Mouse (Mus musculus): Measurements from ENCODE around the gene Olfr1084. TPM values are rescaled to one million over a fixed set of nuclear protein-coding genes. Genes with fewer than 3 reads are reported as not detected.
"Not testable (repeated sequence)": the region's sequence is repeated elsewhere in the genome, so short reads cannot be mapped to it uniquely, and the experiment has no call there.

The Olfr1084 gene
- polyA plus RNA-seq (2012; rRNA removed), result not detected in 2 replicates

- DNase-seq (ENCODE audit: low read depth, low spot score), result not testable (repeated sequence)
- WGBS, result 80% methylated on average over 1 of the region's 1 CpGs
Observed at GRCm38 (mm10) chr2:86639625-86640024, at the start of gene Olfr1084. Olfr1084 (minus strand) TSS chr2:86639725.

GRCm38 (mm10) chr2:86679992-86680391 is 40.5 kb upstream of the Olfr1084 start, which contains the start of gene Olfr1086:
Olfr1086 (minus strand) TSS chr2:86680092.
- DNase-seq (ENCODE audit: low read depth, low spot score), result no peak
- 77% methylated on average over 2 of the region's 2 CpGs for WGBS

- no peak for DNase-seq (ENCODE audit: low read depth, low spot score)
- 12% methylated on average over 1 of the region's 1 CpGs for WGBS
Observed at GRCm38 (mm10) chr2:86661919-86662318, 22.4 kb upstream of the Olfr1084 start, which contains the start of gene Olfr1085. Olfr1085 (minus strand) TSS chr2:86662019.

GRCm38 (mm10) chr2:86598866-86599265 is 40.7 kb downstream of the Olfr1084 start, which contains the start of gene Olfr1082:
Olfr1082 (minus strand) TSS chr2:86598966.
- WGBS, result 31% methylated on average over 1 of the region's 1 CpGs
- DNase-seq (ENCODE audit: low read depth, low spot score), result not testable (repeated sequence)

Other genes with a start within 250 kb of the Olfr1084 start
- gene Olfr1061, start 225.7 kb downstream of the Olfr1084 start, polyA plus RNA-seq (2012; rRNA removed), result not detected in 2 replicates
- not detected in 2 replicates for gene Olfr1062, start 213.0 kb downstream of the Olfr1084 start, polyA plus RNA-seq (2012; rRNA removed)
- not detected in 2 replicates for gene Olfr1065, start 189.1 kb downstream of the Olfr1084 start, polyA plus RNA-seq (2012; rRNA removed)
- gene Olfr1066, start 183.5 kb downstream of the Olfr1084 start, polyA plus RNA-seq (2012; rRNA removed), result not detected in 2 replicates
- gene Olfr228, start 152.3 kb downstream of the Olfr1084 start, polyA plus RNA-seq (2012; rRNA removed), result not detected in 2 replicates
- gene Olfr1076, start 131.3 kb downstream of the Olfr1084 start, polyA plus RNA-seq (2012; rRNA removed), result not detected in 2 replicates
- not detected in 2 replicates for gene Olfr1079, start 97.2 kb downstream of the Olfr1084 start, polyA plus RNA-seq (2012; rRNA removed)
- not detected in 2 replicates for gene Olfr1080, start 81.5 kb downstream of the Olfr1084 start, polyA plus RNA-seq (2012; rRNA removed)
- not detected in 2 replicates for gene Olfr1082, start 40.8 kb downstream of the Olfr1084 start, polyA plus RNA-seq (2012; rRNA removed)
- not detected in 2 replicates for gene Olfr1085, start 22.3 kb upstream of the Olfr1084 start, polyA plus RNA-seq (2012; rRNA removed)
- gene Olfr1086, start 40.4 kb upstream of the Olfr1084 start, polyA plus RNA-seq (2012; rRNA removed), result not detected in 2 replicates
- not detected in 2 replicates for gene Olfr1087, start 58.7 kb upstream of the Olfr1084 start, polyA plus RNA-seq (2012; rRNA removed)
- gene Olfr1089, start 94.0 kb upstream of the Olfr1084 start, polyA plus RNA-seq (2012; rRNA removed), result not detected in 2 replicates
- gene Olfr1090, start 119.3 kb upstream of the Olfr1084 start, polyA plus RNA-seq (2012; rRNA removed), result not detected in 2 replicates
- not detected in 2 replicates for gene Olfr1093, start 142.8 kb upstream of the Olfr1084 start, polyA plus RNA-seq (2012; rRNA removed)
- not detected in 2 replicates for gene Olfr141, start 170.3 kb upstream of the Olfr1084 start, polyA plus RNA-seq (2012; rRNA removed)
- not detected in 2 replicates for gene Olfr1094, start 184.9 kb upstream of the Olfr1084 start, polyA plus RNA-seq (2012; rRNA removed)
- not detected in 2 replicates for gene Olfr1095, start 212.0 kb upstream of the Olfr1084 start, polyA plus RNA-seq (2012; rRNA removed)
- not detected in 2 replicates for gene Gm13723, start 235.1 kb upstream of the Olfr1084 start, polyA plus RNA-seq (2012; rRNA removed)